Mouse (Mus musculus) duodenum, adult 2 months (tissue): ENCODE results near the gene Tsen54. TPM values are rescaled to one million over a fixed set of nuclear protein-coding genes. Genes with fewer than 3 reads are reported as not detected.

Experiments
- polyA plus RNA-seq: library from polyadenylated mRNA; depleted of rRNA; stranded (reverse); fragments of >200 nt; gene quantifications from 2 replicates; pipeline ENCODE4 v1.2.3, GENCODE M21; 2012; ENCODE audit warnings: low replicate concordance; rRNA removed

Gene Tsen54
- 43.3 and 67.7 TPM in 2 replicates for polyA plus RNA-seq

DNA sequence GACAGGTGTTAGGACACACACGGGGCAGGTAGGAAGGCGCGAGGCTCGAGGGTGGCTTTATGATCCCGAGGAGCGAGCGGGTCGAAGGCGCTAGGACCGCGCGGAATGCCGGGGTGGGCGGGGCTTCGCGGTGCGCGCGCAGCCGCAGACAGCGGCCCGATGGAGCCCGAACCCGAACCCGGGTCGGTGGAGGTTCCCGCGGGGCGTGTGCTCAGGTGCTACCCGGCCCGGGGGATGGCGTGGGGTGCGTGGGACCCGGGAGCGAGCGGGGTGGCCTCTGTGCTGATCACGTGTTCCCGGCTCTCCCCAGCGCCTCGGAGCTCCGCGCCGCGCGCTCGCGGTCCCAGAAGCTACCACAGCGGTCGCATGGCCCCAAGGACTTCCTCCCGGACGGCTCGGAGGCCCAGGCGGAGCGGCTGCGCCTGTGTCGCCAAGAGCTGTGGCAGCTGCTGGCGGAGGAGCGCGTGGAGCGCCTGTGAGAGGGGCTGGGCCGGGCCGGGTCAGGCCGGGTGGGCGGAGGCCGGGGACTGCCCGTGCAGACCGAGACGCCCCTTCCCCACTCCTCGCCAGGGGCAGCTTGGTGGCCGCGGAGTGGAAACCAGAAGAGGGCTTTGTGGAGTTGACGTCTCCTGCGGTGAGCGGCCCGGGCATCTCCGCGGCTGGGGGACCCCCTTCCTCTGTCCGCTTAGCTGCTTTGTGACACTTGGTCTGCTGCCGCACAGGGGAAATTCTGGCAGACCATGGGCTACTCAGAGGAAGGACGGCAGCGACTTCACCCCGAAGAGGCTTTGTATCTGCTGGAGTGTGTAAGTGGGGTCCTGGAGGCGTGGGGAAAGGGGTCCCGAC lies at the start of gene Tsen54:
Gene Tsen54, plus strand, starts transcription at position 120 of the 846 bp plus-strand sequence.

DNA sequence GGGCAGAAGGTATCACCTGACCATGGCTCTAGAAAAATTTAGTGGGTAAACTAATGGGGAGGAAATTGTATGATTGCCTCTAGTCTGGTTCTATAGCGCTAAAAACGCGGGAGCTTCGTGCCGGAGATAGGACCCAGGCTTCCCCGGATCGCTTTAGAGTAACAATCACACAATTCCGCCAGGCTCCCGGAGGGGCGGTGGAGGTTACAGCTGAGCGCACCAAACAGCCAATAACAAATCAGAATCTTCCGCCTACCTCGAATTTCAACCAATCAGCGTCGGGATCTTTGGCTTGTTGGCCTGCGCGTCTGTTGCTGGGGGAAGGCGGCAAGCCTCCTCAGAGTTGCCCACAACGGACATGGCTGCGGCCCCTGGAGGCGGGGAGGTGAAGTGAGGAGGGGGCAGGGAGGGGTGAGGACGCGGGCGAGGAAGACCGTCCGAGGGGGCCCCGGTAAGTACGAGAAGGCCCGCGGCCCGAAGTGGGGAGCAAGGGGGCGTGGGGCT lies 49.4 kb upstream of the Tsen54 start, which contains the start of gene Tmem94:
Gene Tmem94, plus strand, starts transcription at position 331 of the 504 bp plus-strand sequence.

DNA sequence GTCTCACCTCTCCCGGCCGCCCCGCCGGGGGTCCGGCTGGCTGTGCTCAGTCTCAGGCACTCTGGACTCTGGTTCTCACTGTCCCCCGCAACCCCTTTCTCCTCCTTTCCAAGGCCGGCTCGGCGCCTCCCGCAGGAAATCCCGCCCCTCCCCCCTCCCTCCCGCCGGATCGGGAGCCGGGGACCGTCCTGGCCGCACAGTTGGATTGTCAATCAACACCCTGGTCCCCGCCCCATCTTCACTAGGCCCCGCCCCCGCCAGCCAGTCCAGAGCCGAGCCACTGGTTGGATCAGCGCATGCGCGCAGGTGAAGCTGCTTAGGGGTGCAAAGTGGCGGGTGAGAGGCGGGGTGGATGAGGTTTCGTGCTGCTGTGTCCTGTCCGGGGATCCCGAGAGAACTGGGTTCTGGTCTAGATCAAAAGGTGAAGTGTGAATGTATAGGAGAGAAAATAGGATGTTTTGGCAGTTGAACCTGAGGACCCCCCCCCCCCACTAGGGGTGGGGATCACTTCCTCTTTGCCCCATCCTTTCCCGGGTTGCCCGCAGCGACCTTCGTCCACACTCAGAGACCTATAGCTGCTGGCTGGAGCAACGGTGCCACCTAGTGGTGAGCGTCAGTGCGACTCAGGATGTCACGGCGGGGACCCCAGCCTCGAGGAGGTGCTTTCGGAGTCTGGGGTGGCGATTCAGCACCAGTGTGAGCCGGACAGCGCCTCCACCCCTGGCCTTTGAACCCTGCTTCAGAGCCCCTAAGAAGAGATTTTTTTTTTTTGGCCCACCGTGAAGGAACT lies 822 bp upstream of the Tsen54 start, which contains the start of gene Caskin2:
Gene Caskin2, minus strand, starts transcription at position 133 of the 790 bp plus-strand sequence.

DNA sequence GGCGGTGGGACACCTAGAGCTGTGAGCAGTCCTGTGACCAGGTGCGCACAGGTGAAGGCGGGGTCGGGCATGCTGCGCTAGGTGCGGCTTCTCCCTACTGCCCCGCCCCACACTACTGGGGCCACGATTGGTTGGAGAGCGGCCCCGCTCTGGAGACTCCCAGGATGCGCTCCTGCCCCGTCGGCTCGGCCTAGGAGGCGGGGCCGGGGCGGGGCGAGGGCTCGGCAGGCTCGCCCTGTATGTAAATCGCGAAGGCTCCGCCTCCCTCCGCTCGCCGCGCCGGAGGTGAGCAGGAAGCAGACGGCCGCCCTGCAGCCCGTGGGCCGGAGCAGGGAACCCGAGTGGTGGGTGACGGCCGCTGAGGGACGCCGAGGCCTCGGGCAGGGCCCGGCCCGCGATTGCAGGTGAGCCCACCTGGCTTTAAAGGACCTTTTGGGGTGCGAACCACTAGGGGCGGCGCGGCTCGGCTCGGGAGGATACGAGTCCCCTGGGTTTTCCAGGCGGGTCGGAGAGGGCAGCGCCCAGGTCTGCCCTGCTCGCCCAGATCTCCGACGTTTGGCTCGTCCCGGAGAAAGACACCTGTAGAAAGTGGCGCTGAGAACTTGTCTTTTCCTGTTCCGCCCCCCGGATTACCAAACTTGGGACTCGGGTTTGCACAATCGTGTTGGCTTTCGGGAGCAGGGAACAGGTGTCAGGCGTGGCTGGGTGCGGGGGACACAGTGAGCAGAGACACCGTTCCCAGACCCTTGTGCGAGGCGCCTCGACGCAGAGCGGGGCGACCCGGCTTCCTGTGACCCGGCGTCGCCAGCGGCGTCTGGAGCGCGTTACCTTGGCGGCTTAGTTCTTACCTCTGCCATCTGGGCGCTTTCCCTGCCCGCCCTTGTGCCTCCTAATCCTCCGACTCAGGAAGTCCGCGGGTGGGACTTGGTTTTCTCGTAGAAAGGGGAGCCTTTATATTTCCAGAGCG lies 9.5 kb downstream of the Tsen54 start, which contains the start of gene Llgl2:
Gene Llgl2, plus strand, starts transcription at position 276 of the 967 bp plus-strand sequence.

DNA sequence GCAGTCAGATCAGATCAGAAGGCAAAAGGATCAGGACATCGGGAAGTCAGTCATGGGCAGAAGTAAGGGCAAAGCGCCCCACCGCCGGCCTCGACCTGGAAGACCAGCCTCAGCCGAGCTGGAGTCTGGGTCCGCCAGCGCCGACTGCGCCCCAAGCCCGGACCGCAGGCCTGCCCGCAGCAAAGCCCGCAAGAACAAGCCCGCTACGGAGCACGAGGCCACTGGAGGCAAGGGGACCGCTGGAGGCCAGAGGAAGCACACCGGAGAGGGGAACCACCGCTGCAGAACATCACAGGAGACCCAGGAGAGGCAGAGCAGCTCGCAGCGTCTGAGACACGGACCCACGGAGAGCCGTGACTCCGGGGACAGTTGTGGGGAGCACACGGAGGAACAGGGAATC lies 43.8 kb downstream of the Tsen54 start, which contains the start of gene Myo15b:
Gene Myo15b, plus strand, starts transcription at position 53 of the 400 bp plus-strand sequence.

Other genes starting within 250 kb of the Tsen54 start
- gene Mrps7, start 210.8 kb upstream of the Tsen54 start, polyA plus RNA-seq, result 11.1 and 12.3 TPM in 2 replicates
- gene Gga3, start 210.7 kb upstream of the Tsen54 start, polyA plus RNA-seq, result 15.5 and 28.9 TPM in 2 replicates
- 58.2 and 91.8 TPM in 2 replicates for gene Mif4gd, start 201.8 kb upstream of the Tsen54 start, polyA plus RNA-seq
- 18.3 and 22.2 TPM in 2 replicates for gene Slc25a19, start 186.4 kb upstream of the Tsen54 start, polyA plus RNA-seq
- gene Grb2, start 106.1 kb upstream of the Tsen54 start, polyA plus RNA-seq, result 25.3 and 37.6 TPM in 2 replicates
- gene Tmem94, start 49.3 kb upstream of the Tsen54 start, polyA plus RNA-seq, result 87.6 and 103 TPM in 2 replicates
- gene Caskin2, start 1.1 kb upstream of the Tsen54 start, polyA plus RNA-seq, result 30.2 and 41.0 TPM in 2 replicates
- 207 and 252 TPM in 2 replicates for gene Llgl2, start 9.3 kb downstream of the Tsen54 start, polyA plus RNA-seq
- gene Myo15b, start 43.7 kb downstream of the Tsen54 start, polyA plus RNA-seq, result 427 and 1,224 TPM in 2 replicates
- 0.71 and 1.8 TPM in 2 replicates for gene Smim5, start 85.2 kb downstream of the Tsen54 start, polyA plus RNA-seq
- gene Smim6, start 97.3 kb downstream of the Tsen54 start, polyA plus RNA-seq, result 6.3 and 7.1 TPM in 2 replicates
- 20.5 and 22.2 TPM in 2 replicates for gene Sap30bp, start 118.6 kb downstream of the Tsen54 start, polyA plus RNA-seq
- gene Recql5, start 118.8 kb downstream of the Tsen54 start, polyA plus RNA-seq, result 11.2 and 15.0 TPM in 2 replicates
- 58.5 and 81.0 TPM in 2 replicates for gene Itgb4, start 160.0 kb downstream of the Tsen54 start, polyA plus RNA-seq
- gene Galk1, start 198.0 kb downstream of the Tsen54 start, polyA plus RNA-seq, result 75.5 and 95.6 TPM in 2 replicates
- 118 and 156 TPM in 2 replicates for gene H3f3b, start 213.2 kb downstream of the Tsen54 start, polyA plus RNA-seq
- gene Unk, start 215.6 kb downstream of the Tsen54 start, polyA plus RNA-seq, result 16.6 and 27.4 TPM in 2 replicates